Mouse (Mus musculus): ENCODE measurements around the gene Ticrr. TPM values are rescaled to one million over a fixed set of nuclear protein-coding genes. Genes with fewer than 3 reads are reported as not detected.

Ticrr gene
- polyA plus RNA-seq, 1 experiment from 2014 or later = 4.1 TPM

DNA sequence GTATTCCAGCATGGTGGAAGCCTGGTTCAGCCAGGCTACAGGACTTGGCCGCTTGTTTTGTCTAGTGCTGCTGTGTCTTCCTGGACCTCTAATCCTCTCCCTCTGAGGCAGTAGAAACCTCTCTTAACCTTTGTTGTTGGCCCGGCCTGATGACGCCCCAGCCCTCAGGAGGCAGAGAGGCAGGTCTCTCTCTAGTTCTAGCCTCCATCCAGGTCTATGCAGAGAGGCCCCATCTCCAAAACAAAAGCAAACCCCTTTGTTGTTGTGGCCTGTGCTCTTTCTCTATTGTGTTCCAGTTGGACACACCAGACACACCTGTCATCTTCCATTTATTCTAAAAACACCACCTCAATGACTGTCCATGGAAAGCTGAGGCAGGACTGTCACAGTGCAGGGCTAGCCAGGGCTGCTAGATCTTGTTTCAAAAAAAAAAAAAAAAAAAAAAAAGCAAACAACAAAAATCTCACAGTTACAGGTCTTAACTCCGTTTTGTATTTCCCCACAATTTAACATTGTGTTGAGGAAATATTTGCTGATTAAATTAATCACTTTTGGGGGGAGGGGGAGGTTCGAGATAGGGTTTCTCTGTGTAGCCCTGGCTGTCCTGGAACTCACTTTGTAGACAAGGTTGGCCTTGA, 1.4 kb downstream of the Ticrr start:
- H3K27ac ChIP-seq (ENCODE audit: low read length) = no peak overlapping the region

GRCm38 (mm10) chr7:79666690-79667089, 6.7 kb downstream of the Ticrr start:
- Histone ChIP-seq H3K9me3 (replicated peaks; ENCODE audit: control insufficient read depth, low read length) (no peaks in the 10 kb centered on the region), H3K36me3 (ENCODE audit: control insufficient read depth, insufficient read depth) (peaks cover 34% of the 10 kb centered on the region), H3K27me3 (ENCODE audit: control insufficient read depth, insufficient read depth, low read length) (no peaks in the 10 kb centered on the region), H3K4me3 (ENCODE audit: low read length) (no peak overlapping the region), H3K4me1 (ENCODE audit: control insufficient read depth, insufficient read depth, low read length) (peaks cover 9% of the 10 kb centered on the region; the same call in 1 of the 2 replicates), H3K9ac (ENCODE audit: low read length) (no peak overlapping the region), H3K27ac (ENCODE audit: low read length) (no peak overlapping the region), H3K4me2 (ENCODE audit: low read depth, low read length) (no peak overlapping the region)
- no peak for ATAC-seq (replicated peaks; ENCODE audit: extremely low read depth, insufficient read depth, low FRiP score)

More for the DNA sequence above, 1.4 kb downstream of the Ticrr start:
- H3K27me3 ChIP-seq (ENCODE audit: control insufficient read depth, insufficient read depth, low read length) = no peaks in the 10 kb centered on the region
- ATAC-seq (replicated peaks; ENCODE audit: extremely low read depth, insufficient read depth, low FRiP score) = no peak
- peaks cover 2% of the 10 kb centered on the region; the same call in 1 of the 2 replicates for H3K36me3 ChIP-seq (ENCODE audit: control insufficient read depth, insufficient read depth)
- peak overlapping the region; percentile 86 for H3K4me3 ChIP-seq (ENCODE audit: low read length)
- peak overlapping the region; percentile 84 for H3K9ac ChIP-seq (ENCODE audit: low read length)
- H3K9me3 ChIP-seq (replicated peaks; ENCODE audit: control insufficient read depth, low read length) = no peaks in the 10 kb centered on the region
- WGBS = 12% methylated on average over 5 of the region's 5 CpGs
- H3K4me2 ChIP-seq (ENCODE audit: low read depth, low read length) = peak overlapping the region; percentile 96
- peaks cover 19% of the 10 kb centered on the region for H3K4me1 ChIP-seq (ENCODE audit: control insufficient read depth, insufficient read depth, low read length)

DNA sequence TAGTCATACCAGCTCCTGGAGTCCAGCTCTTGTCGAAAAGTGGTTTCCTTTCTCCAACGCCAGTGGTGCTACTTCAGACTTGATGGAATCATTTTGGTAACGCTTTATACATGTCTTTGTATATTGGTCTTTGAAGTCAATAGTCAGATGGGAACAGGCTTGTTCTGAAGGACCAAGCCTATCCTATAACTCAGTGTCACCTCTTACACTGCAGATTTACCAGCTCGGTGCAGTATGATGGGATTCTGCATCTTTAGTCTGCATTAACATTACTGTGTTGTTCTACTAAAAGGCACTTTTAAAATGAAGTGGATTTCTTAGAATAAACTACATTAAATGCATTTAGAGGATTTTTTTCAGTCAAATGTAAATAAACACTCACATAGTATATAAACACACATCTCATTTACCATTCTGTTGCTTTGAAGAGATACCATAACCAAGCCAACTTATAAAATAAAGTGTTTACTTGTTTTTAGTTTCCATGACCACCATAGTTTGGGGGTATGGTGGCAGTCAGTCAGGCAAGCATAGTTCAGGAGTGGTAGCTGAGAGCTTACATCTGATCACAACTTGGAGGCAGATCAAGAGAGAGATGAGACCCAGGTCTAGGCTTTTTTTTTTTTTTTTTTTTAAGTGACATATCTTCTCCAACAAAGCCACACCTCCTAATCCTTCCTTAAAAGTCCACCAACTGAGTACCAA, 11.1 kb downstream of the Ticrr start:
- H3K36me3 ChIP-seq (ENCODE audit: control insufficient read depth, insufficient read depth) = peaks cover 45% of the 10 kb centered on the region
- H3K9ac ChIP-seq (ENCODE audit: low read length) = no peak overlapping the region
- no peaks in the 10 kb centered on the region for H3K4me1 ChIP-seq (ENCODE audit: control insufficient read depth, insufficient read depth, low read length)
- H3K4me2 ChIP-seq (ENCODE audit: low read depth, low read length) = no peak overlapping the region
- ATAC-seq (replicated peaks; ENCODE audit: extremely low read depth, insufficient read depth, low FRiP score) = no peak
- WGBS = 87% methylated on average over 4 of the region's 4 CpGs
- no peaks in the 10 kb centered on the region for H3K27me3 ChIP-seq (ENCODE audit: control insufficient read depth, insufficient read depth, low read length)
- no peak overlapping the region for H3K27ac ChIP-seq (ENCODE audit: low read length)
- H3K4me3 ChIP-seq (ENCODE audit: low read length) = no peak overlapping the region
- H3K9me3 ChIP-seq (replicated peaks; ENCODE audit: control insufficient read depth, low read length) = no peaks in the 10 kb centered on the region

DNA sequence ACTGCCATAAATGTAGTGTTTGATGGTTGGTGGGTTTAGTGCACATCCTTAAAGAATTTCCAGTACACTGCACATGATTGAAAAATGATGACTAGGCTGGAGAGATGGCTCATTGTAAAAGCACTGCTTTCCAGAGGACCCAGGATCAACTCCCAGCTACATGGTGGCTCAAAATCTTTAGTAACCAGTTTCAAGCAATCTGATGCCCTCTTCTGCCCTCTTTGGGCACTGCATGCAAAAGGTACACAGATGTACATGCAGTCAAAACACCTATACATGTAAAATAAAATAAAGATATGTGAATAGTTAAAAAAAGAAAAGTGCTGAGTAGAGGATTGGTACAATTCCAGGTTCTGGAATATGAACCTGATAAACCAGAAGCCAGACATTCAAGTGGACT, 19.2 kb downstream of the Ticrr start:
- Histone ChIP-seq H3K4me1 (ENCODE audit: control insufficient read depth, insufficient read depth, low read length) (no peaks in the 10 kb centered on the region), H3K4me3 (ENCODE audit: low read length) (no peak overlapping the region), H3K36me3 (ENCODE audit: control insufficient read depth, insufficient read depth) (peaks cover 46% of the 10 kb centered on the region), H3K27me3 (ENCODE audit: control insufficient read depth, insufficient read depth, low read length) (no peaks in the 10 kb centered on the region), H3K9ac (ENCODE audit: low read length) (no peak overlapping the region), H3K9me3 (replicated peaks; ENCODE audit: control insufficient read depth, low read length) (no peaks in the 10 kb centered on the region), H3K4me2 (ENCODE audit: low read depth, low read length) (no peak overlapping the region), H3K27ac (ENCODE audit: low read length) (no peak overlapping the region)
- no peak for ATAC-seq (replicated peaks; ENCODE audit: extremely low read depth, insufficient read depth, low FRiP score)

- peaks cover 48% of the 10 kb centered on the region for H3K36me3 ChIP-seq (ENCODE audit: control insufficient read depth, insufficient read depth)
- no peak overlapping the region for H3K27ac ChIP-seq (ENCODE audit: low read length)
- H3K4me3 ChIP-seq (ENCODE audit: low read length) = no peak overlapping the region
- no peak overlapping the region for H3K9ac ChIP-seq (ENCODE audit: low read length)
- WGBS = 94% methylated on average over 2 of the region's 2 CpGs
- no peaks in the 10 kb centered on the region for H3K27me3 ChIP-seq (ENCODE audit: control insufficient read depth, insufficient read depth, low read length)
- H3K9me3 ChIP-seq (replicated peaks; ENCODE audit: control insufficient read depth, low read length) = no peaks in the 10 kb centered on the region
- ATAC-seq (replicated peaks; ENCODE audit: extremely low read depth, insufficient read depth, low FRiP score) = no peak
- no peaks in the 10 kb centered on the region for H3K4me1 ChIP-seq (ENCODE audit: control insufficient read depth, insufficient read depth, low read length)
- H3K4me2 ChIP-seq (ENCODE audit: low read depth, low read length) = no peak overlapping the region
Measured at GRCm38 (mm10) chr7:79680231-79680630, 20.2 kb downstream of the Ticrr start.

- ATAC-seq (replicated peaks; ENCODE audit: extremely low read depth, insufficient read depth, low FRiP score) = no peak
- Histone ChIP-seq H3K9me3 (replicated peaks; ENCODE audit: control insufficient read depth, low read length) (no peaks in the 10 kb centered on the region), H3K27ac (ENCODE audit: low read length) (no peak overlapping the region), H3K36me3 (ENCODE audit: control insufficient read depth, insufficient read depth) (peaks cover 44% of the 10 kb centered on the region), H3K4me3 (ENCODE audit: low read length) (no peak overlapping the region), H3K27me3 (ENCODE audit: control insufficient read depth, insufficient read depth, low read length) (no peaks in the 10 kb centered on the region), H3K9ac (ENCODE audit: low read length) (no peak overlapping the region), H3K4me1 (ENCODE audit: control insufficient read depth, insufficient read depth, low read length) (no peaks in the 10 kb centered on the region), H3K4me2 (ENCODE audit: low read depth, low read length) (no peak overlapping the region)
- WGBS = 81% methylated on average over 8 of the region's 8 CpGs
Measured at GRCm38 (mm10) chr7:79696495-79696894, 36.5 kb downstream of the Ticrr start.

GRCm38 (mm10) chr7:79702755-79703154, 42.8 kb downstream of the Ticrr start:
- no peak for ATAC-seq (replicated peaks; ENCODE audit: extremely low read depth, insufficient read depth, low FRiP score)
- WGBS = 52% methylated on average over 16 of the region's 16 CpGs
- no peak overlapping the region for H3K9ac ChIP-seq (ENCODE audit: low read length)

DNA sequence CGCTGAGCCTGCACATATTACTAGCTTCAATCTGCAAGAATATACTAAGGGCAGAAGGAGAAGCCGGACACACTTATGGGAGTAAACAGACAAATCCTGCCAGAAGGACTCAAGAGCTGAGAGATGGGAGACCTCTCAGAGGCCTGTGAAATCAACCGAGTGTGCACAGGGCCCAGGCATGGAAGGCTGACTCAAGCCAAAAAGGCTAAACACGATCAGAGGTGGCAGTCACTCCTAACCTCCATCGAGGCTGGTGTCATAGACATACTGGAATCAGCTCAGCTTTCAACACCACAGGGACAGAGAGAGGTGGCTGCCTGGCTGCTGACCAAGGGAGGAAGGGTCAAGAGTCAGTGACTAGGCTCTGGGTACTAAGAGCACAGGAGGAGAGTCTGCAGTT, 45.2 kb downstream of the Ticrr start:
- ATAC-seq (replicated peaks; ENCODE audit: extremely low read depth, insufficient read depth, low FRiP score) = no peak

More at GRCm38 (mm10) chr7:79702755-79703154, 42.8 kb downstream of the Ticrr start:
- Histone ChIP-seq H3K27me3 (ENCODE audit: control insufficient read depth, insufficient read depth, low read length) (no peaks in the 10 kb centered on the region), H3K4me1 (ENCODE audit: control insufficient read depth, insufficient read depth, low read length) (0 out of 2 replicates have a peak, but pooled peaks cover 2% of the 10 kb centered on the region), H3K27ac (ENCODE audit: low read length) (no peak overlapping the region), H3K36me3 (ENCODE audit: control insufficient read depth, insufficient read depth) (peaks cover 3% of the 10 kb centered on the region; the same call in 1 of the 2 replicates), H3K4me2 (ENCODE audit: low read depth, low read length) (no peak overlapping the region), H3K4me3 (ENCODE audit: low read length) (no peak overlapping the region), H3K9me3 (replicated peaks; ENCODE audit: control insufficient read depth, low read length) (no peaks in the 10 kb centered on the region)

GRCm38 (mm10) chr7:79710130-79710607, 50.2 kb downstream of the Ticrr start:
- peaks cover 22% of the 10 kb centered on the region for H3K27me3 ChIP-seq (ENCODE audit: control insufficient read depth, insufficient read depth, low read length)
- H3K9me3 ChIP-seq (replicated peaks; ENCODE audit: control insufficient read depth, low read length) = no peaks in the 10 kb centered on the region
- no peak overlapping the region for H3K27ac ChIP-seq (ENCODE audit: low read length)
- ATAC-seq (replicated peaks; ENCODE audit: extremely low read depth, insufficient read depth, low FRiP score) = 0 out of 2 replicates have a peak, but pooled peaks have one; percentile 20
- peak overlapping the region; percentile 78 for H3K4me2 ChIP-seq (ENCODE audit: low read depth, low read length)
- H3K9ac ChIP-seq (ENCODE audit: low read length) = peak overlapping the region; percentile 61
- 2% methylated on average over 55 of the region's 55 CpGs for WGBS
- H3K4me1 ChIP-seq (ENCODE audit: control insufficient read depth, insufficient read depth, low read length) = peaks cover 13% of the 10 kb centered on the region
- no peaks in the 10 kb centered on the region for H3K36me3 ChIP-seq (ENCODE audit: control insufficient read depth, insufficient read depth)
- H3K4me3 ChIP-seq (ENCODE audit: low read length) = peak overlapping the region; percentile 59

More for the DNA sequence above, 45.2 kb downstream of the Ticrr start:
- no peak overlapping the region for H3K9ac ChIP-seq (ENCODE audit: low read length)
- H3K4me2 ChIP-seq (ENCODE audit: low read depth, low read length) = no peak overlapping the region
- H3K4me1 ChIP-seq (ENCODE audit: control insufficient read depth, insufficient read depth, low read length) = peaks cover 7% of the 10 kb centered on the region; the same call in 1 of the 2 replicates
- H3K27me3 ChIP-seq (ENCODE audit: control insufficient read depth, insufficient read depth, low read length) = peaks cover 8% of the 10 kb centered on the region
- H3K27ac ChIP-seq (ENCODE audit: low read length) = no peak overlapping the region
- no peak overlapping the region for H3K4me3 ChIP-seq (ENCODE audit: low read length)
- H3K36me3 ChIP-seq (ENCODE audit: control insufficient read depth, insufficient read depth) = no peaks in the 10 kb centered on the region
- H3K9me3 ChIP-seq (replicated peaks; ENCODE audit: control insufficient read depth, low read length) = no peaks in the 10 kb centered on the region
- 64% methylated on average over 5 of the region's 5 CpGs for WGBS
